Mouse (Mus musculus): ENCODE data around the gene Fez2. TPM values are rescaled to one million over a fixed set of nuclear protein-coding genes. Genes with fewer than 3 reads are reported as not detected.

The Fez2 gene
- polyA plus RNA-seq, 1 experiment from 2014 or later: 43.0 TPM

- Histone ChIP-seq H3K36me3 (peaks cover 7% of the 10 kb centered on the region; the same call in 1 of the 2 replicates), H3K9me3 (no peaks in the 10 kb centered on the region), H3K4me3 (no peak overlapping the region), H3K27ac (no peak overlapping the region), H3K27me3 (no peaks in the 10 kb centered on the region), H3K4me2 (replicated peaks) (no peak overlapping the region), H3K4me1 (no peaks in the 10 kb centered on the region), H3K9ac (no peak overlapping the region)
- 80% methylated on average over 9 of the region's 9 CpGs for WGBS
- ATAC-seq (ENCODE audit: insufficient number of reproducible peaks, insufficient read depth, low FRiP score, low TSS enrichment): no peak
Measured at GRCm38 (mm10) chr17:78387665-78388064, 30.3 kb downstream of the Fez2 start.

GRCm38 (mm10) chr17:78382321-78382720 lies 35.6 kb downstream of the Fez2 start:
- no peaks in the 10 kb centered on the region for H3K27me3 ChIP-seq
- H3K9ac ChIP-seq: no peak overlapping the region
- 95% methylated on average over 3 of the region's 3 CpGs for WGBS
- no peak overlapping the region for H3K4me2 ChIP-seq (replicated peaks)
- ATAC-seq (ENCODE audit: insufficient number of reproducible peaks, insufficient read depth, low FRiP score, low TSS enrichment): no peak
- peaks cover 23% of the 10 kb centered on the region for H3K36me3 ChIP-seq
- H3K4me1 ChIP-seq: no peaks in the 10 kb centered on the region
- H3K9me3 ChIP-seq: no peaks in the 10 kb centered on the region
- H3K27ac ChIP-seq: no peak overlapping the region
- no peak overlapping the region for H3K4me3 ChIP-seq

GRCm38 (mm10) chr17:78379730-78380245 lies 38.2 kb downstream of the Fez2 start:
- Histone ChIP-seq H3K27me3 (no peaks in the 10 kb centered on the region), H3K4me3 (no peak overlapping the region), H3K4me1 (no peaks in the 10 kb centered on the region), H3K36me3 (peaks cover 19% of the 10 kb centered on the region), H3K9ac (no peak overlapping the region), H3K9me3 (no peaks in the 10 kb centered on the region), H3K27ac (no peak overlapping the region), H3K4me2 (replicated peaks) (no peak overlapping the region)
- WGBS: 87% methylated on average over 11 of the region's 11 CpGs
- no peak for ATAC-seq (ENCODE audit: insufficient number of reproducible peaks, insufficient read depth, low FRiP score, low TSS enrichment)

- Histone ChIP-seq H3K9me3 (no peaks in the 10 kb centered on the region), H3K4me2 (replicated peaks) (no peak overlapping the region), H3K4me1 (no peaks in the 10 kb centered on the region), H3K27ac (no peak overlapping the region), H3K27me3 (no peaks in the 10 kb centered on the region), H3K9ac (no peak overlapping the region), H3K36me3 (peaks cover 19% of the 10 kb centered on the region), H3K4me3 (no peak overlapping the region)
- ATAC-seq (ENCODE audit: insufficient number of reproducible peaks, insufficient read depth, low FRiP score, low TSS enrichment): no peak
- WGBS: 90% methylated on average over 8 of the region's 8 CpGs
Measured at GRCm38 (mm10) chr17:78379079-78379729, 38.7 kb downstream of the Fez2 start.

GRCm38 (mm10) chr17:78376587-78376986 lies 41.4 kb downstream of the Fez2 start:
- no peaks in the 10 kb centered on the region for H3K27me3 ChIP-seq
- H3K36me3 ChIP-seq: peaks cover 28% of the 10 kb centered on the region
- no peaks in the 10 kb centered on the region for H3K4me1 ChIP-seq
- ATAC-seq (ENCODE audit: insufficient number of reproducible peaks, insufficient read depth, low FRiP score, low TSS enrichment): no peak
- no peak overlapping the region for H3K9ac ChIP-seq
- H3K4me2 ChIP-seq (replicated peaks): no peak overlapping the region
- 81% methylated on average over 8 of the region's 8 CpGs for WGBS
- H3K9me3 ChIP-seq: no peaks in the 10 kb centered on the region
- H3K27ac ChIP-seq: no peak overlapping the region
- no peak overlapping the region for H3K4me3 ChIP-seq

- Histone ChIP-seq H3K9ac (no peak overlapping the region), H3K4me2 (replicated peaks) (no peak overlapping the region), H3K36me3 (peaks cover 24% of the 10 kb centered on the region), H3K4me3 (no peak overlapping the region), H3K27me3 (no peaks in the 10 kb centered on the region), H3K4me1 (no peaks in the 10 kb centered on the region), H3K9me3 (no peaks in the 10 kb centered on the region), H3K27ac (no peak overlapping the region)
- ATAC-seq (ENCODE audit: insufficient number of reproducible peaks, insufficient read depth, low FRiP score, low TSS enrichment): no peak
- 71% methylated on average over 10 of the region's 10 CpGs for WGBS
Measured at GRCm38 (mm10) chr17:78374756-78375155, 43.2 kb downstream of the Fez2 start.

GRCm38 (mm10) chr17:78373849-78374248 lies 44.1 kb downstream of the Fez2 start:
- whole genome bisulfite sequencing: 83% methylated on average over 8 of the region's 8 CpGs
- no peak overlapping the region for H3K9ac ChIP-seq
- H3K4me1 ChIP-seq: no peaks in the 10 kb centered on the region
- no peaks in the 10 kb centered on the region for H3K27me3 ChIP-seq
- no peak overlapping the region for H3K4me3 ChIP-seq
- no peak for ATAC-seq (ENCODE audit: insufficient number of reproducible peaks, insufficient read depth, low FRiP score, low TSS enrichment)
- H3K27ac ChIP-seq: no peak overlapping the region
- H3K36me3 ChIP-seq: peaks cover 31% of the 10 kb centered on the region
- H3K9me3 ChIP-seq: no peaks in the 10 kb centered on the region
- H3K4me2 ChIP-seq (replicated peaks): no peak overlapping the region

GRCm38 (mm10) chr17:78373174-78373573 lies 44.8 kb downstream of the Fez2 start:
- no peak overlapping the region for H3K27ac ChIP-seq
- H3K9ac ChIP-seq: no peak overlapping the region
- H3K27me3 ChIP-seq: no peaks in the 10 kb centered on the region
- H3K4me2 ChIP-seq (replicated peaks): no peak overlapping the region
- no peak overlapping the region for H3K4me3 ChIP-seq
- H3K4me1 ChIP-seq: no peaks in the 10 kb centered on the region
- ATAC-seq (ENCODE audit: insufficient number of reproducible peaks, insufficient read depth, low FRiP score, low TSS enrichment): no peak
- 88% methylated on average over 6 of the region's 6 CpGs for WGBS
- peaks cover 36% of the 10 kb centered on the region for H3K36me3 ChIP-seq
- H3K9me3 ChIP-seq: no peaks in the 10 kb centered on the region

- no peak for ATAC-seq (ENCODE audit: insufficient number of reproducible peaks, insufficient read depth, low FRiP score, low TSS enrichment)
- Histone ChIP-seq H3K9me3 (no peaks in the 10 kb centered on the region), H3K4me2 (replicated peaks) (no peak overlapping the region), H3K4me3 (no peak overlapping the region), H3K27ac (no peak overlapping the region), H3K4me1 (no peaks in the 10 kb centered on the region), H3K9ac (no peak overlapping the region), H3K27me3 (no peaks in the 10 kb centered on the region), H3K36me3 (peaks cover 43% of the 10 kb centered on the region)
- WGBS: 87% methylated on average over 1 of the region's 1 CpGs
Measured at GRCm38 (mm10) chr17:78370445-78370844, 47.5 kb downstream of the Fez2 start.

- Histone ChIP-seq H3K9ac (no peak overlapping the region), H3K4me2 (replicated peaks) (no peak overlapping the region), H3K4me3 (no peak overlapping the region), H3K9me3 (no peaks in the 10 kb centered on the region), H3K27me3 (no peaks in the 10 kb centered on the region), H3K4me1 (no peaks in the 10 kb centered on the region), H3K36me3 (peaks cover 38% of the 10 kb centered on the region), H3K27ac (no peak overlapping the region)
- no peak for ATAC-seq (ENCODE audit: insufficient number of reproducible peaks, insufficient read depth, low FRiP score, low TSS enrichment)
- 79% methylated on average over 8 of the region's 8 CpGs for WGBS
Measured at GRCm38 (mm10) chr17:78368481-78368880, 49.5 kb downstream of the Fez2 start.

GRCm38 (mm10) chr17:78366070-78366469 lies 51.9 kb downstream of the Fez2 start:
- Histone ChIP-seq H3K4me1 (no peaks in the 10 kb centered on the region), H3K27ac (no peak overlapping the region), H3K4me3 (no peak overlapping the region), H3K9ac (no peak overlapping the region), H3K27me3 (no peaks in the 10 kb centered on the region), H3K9me3 (no peaks in the 10 kb centered on the region), H3K36me3 (peaks cover 29% of the 10 kb centered on the region), H3K4me2 (replicated peaks) (no peak overlapping the region)
- ATAC-seq (ENCODE audit: insufficient number of reproducible peaks, insufficient read depth, low FRiP score, low TSS enrichment): no peak
- 77% methylated on average over 7 of the region's 7 CpGs for WGBS

GRCm38 (mm10) chr17:78364555-78365302 lies 53.2 kb downstream of the Fez2 start:
- no peaks in the 10 kb centered on the region for H3K27me3 ChIP-seq
- 89% methylated on average over 23 of the region's 23 CpGs for WGBS
- no peaks in the 10 kb centered on the region for H3K4me1 ChIP-seq
- H3K27ac ChIP-seq: no peak overlapping the region
- no peak overlapping the region for H3K4me3 ChIP-seq
- no peaks in the 10 kb centered on the region for H3K9me3 ChIP-seq
- H3K4me2 ChIP-seq (replicated peaks): no peak overlapping the region
- H3K36me3 ChIP-seq: peaks cover 28% of the 10 kb centered on the region
- H3K9ac ChIP-seq: no peak overlapping the region
- ATAC-seq (ENCODE audit: insufficient number of reproducible peaks, insufficient read depth, low FRiP score, low TSS enrichment): no peak
